Mouse (Mus musculus): ENCODE results near the gene Psph. TPM values are rescaled to one million over a fixed set of nuclear protein-coding genes. Genes with fewer than 3 reads are reported as not detected.
"Not testable (repeated sequence)": the region's sequence is repeated elsewhere in the genome, so short reads cannot be mapped to it uniquely, and the experiment has no call there.

The Psph gene
- 31.3 and 33.6 TPM in 2 replicates for polyA plus RNA-seq (2014; fragmentation: Nextera tagmentation; extraction: Ambion mirVana)

- Histone ChIP-seq H3K27me3 (ENCODE audit: control insufficient read depth, insufficient read depth, low read length) (no peaks in the 10 kb centered on the region), H3K9ac (peak within 1 kb of the TSS; percentile 96), H3K36me3 (replicated peaks; ENCODE audit: control insufficient read depth, insufficient read depth) (peaks cover 36% of the 10 kb centered on the region), H3K4me3 (replicated peaks; ENCODE audit: low read length) (peak within 1 kb of the TSS; percentile 97), H3K9me3 (ENCODE audit: control insufficient read depth, low read length) (no peaks in the 10 kb centered on the region), H3K4me1 (replicated peaks; ENCODE audit: control insufficient read depth, insufficient read depth, low read length) (peaks cover 14% of the 10 kb centered on the region), H3K4me2 (replicated peaks) (peak within 1 kb of the TSS; percentile 77), H3K27ac (peak within 1 kb of the TSS; percentile 99)
- under 1% methylated on average over 73 of the region's 73 CpGs for WGBS
- peak; percentile 99 for DNase-seq (ENCODE audit: low spot score)
- peak; percentile 99 for ATAC-seq (ENCODE audit: low FRiP score)
Observed at GRCm38 (mm10) chr5:129786818-129787790, at the start of gene Psph. Gene Psph (minus strand): TSS chr5:129787449.

- H3K9me3 ChIP-seq (ENCODE audit: control insufficient read depth, low read length); H3K27me3 ChIP-seq (ENCODE audit: control insufficient read depth, insufficient read depth, low read length); H3K27ac ChIP-seq; DNase-seq (ENCODE audit: low spot score); H3K4me2 ChIP-seq (replicated peaks); ATAC-seq (ENCODE audit: low FRiP score); H3K4me3 ChIP-seq (replicated peaks; ENCODE audit: low read length); H3K9ac ChIP-seq: not testable (repeated sequence)
- 97% methylated on average over 7 of the region's 8 CpGs for WGBS
- Histone ChIP-seq H3K36me3 (replicated peaks; ENCODE audit: control insufficient read depth, insufficient read depth) (peaks cover 60% of the 10 kb centered on the region), H3K4me1 (replicated peaks; ENCODE audit: control insufficient read depth, insufficient read depth, low read length) (peaks cover 14% of the 10 kb centered on the region)
Observed at GRCm38 (mm10) chr5:129790591-129790990, 3.3 kb upstream of the Psph start.

- Histone ChIP-seq H3K4me2 (replicated peaks) (peak overlapping the region; percentile 77), H3K27me3 (ENCODE audit: control insufficient read depth, insufficient read depth, low read length) (no peaks in the 10 kb centered on the region), H3K9ac (peak overlapping the region; percentile 96), H3K4me1 (replicated peaks; ENCODE audit: control insufficient read depth, insufficient read depth, low read length) (peaks cover 14% of the 10 kb centered on the region), H3K9me3 (ENCODE audit: control insufficient read depth, low read length) (no peaks in the 10 kb centered on the region), H3K36me3 (replicated peaks; ENCODE audit: control insufficient read depth, insufficient read depth) (peaks cover 45% of the 10 kb centered on the region), H3K27ac (no peak overlapping the region; the same call in 1 of the 2 replicates), H3K4me3 (replicated peaks; ENCODE audit: low read length) (peak overlapping the region; percentile 97)
- ATAC-seq (ENCODE audit: low FRiP score): no peak
- DNase-seq (ENCODE audit: low spot score): no peak
- 15% methylated on average over 11 of the region's 11 CpGs for WGBS
Observed at GRCm38 (mm10) chr5:129787818-129788593, 757 bp upstream of the Psph start.

- Histone ChIP-seq H3K36me3 (replicated peaks; ENCODE audit: control insufficient read depth, insufficient read depth) (peaks cover 26% of the 10 kb centered on the region), H3K9ac (peak overlapping the region; percentile 96), H3K4me1 (replicated peaks; ENCODE audit: control insufficient read depth, insufficient read depth, low read length) (peaks cover 14% of the 10 kb centered on the region), H3K4me2 (replicated peaks) (peak overlapping the region; percentile 77), H3K9me3 (ENCODE audit: control insufficient read depth, low read length) (no peaks in the 10 kb centered on the region), H3K27me3 (ENCODE audit: control insufficient read depth, insufficient read depth, low read length) (no peaks in the 10 kb centered on the region), H3K27ac (peak overlapping the region; percentile 99), H3K4me3 (replicated peaks; ENCODE audit: low read length) (peak overlapping the region; percentile 97)
- ATAC-seq (ENCODE audit: low FRiP score): no peak
- WGBS: 76% methylated on average over 6 of the region's 6 CpGs
- DNase-seq (ENCODE audit: low spot score): no peak
Observed at GRCm38 (mm10) chr5:129786161-129786560, 1.1 kb downstream of the Psph start.

GRCm38 (mm10) chr5:129785235-129785870 lies 1.9 kb downstream of the Psph start:
- ATAC-seq (ENCODE audit: low FRiP score) (no peak), DNase-seq (ENCODE audit: low spot score) (no peak)
- WGBS: 93% methylated on average over 5 of the region's 5 CpGs
- H3K4me2 ChIP-seq (replicated peaks): no peak overlapping the region
- H3K4me1 ChIP-seq (replicated peaks; ENCODE audit: control insufficient read depth, insufficient read depth, low read length): peaks cover 14% of the 10 kb centered on the region
- H3K27ac ChIP-seq: no peak overlapping the region
- no peak overlapping the region for H3K4me3 ChIP-seq (replicated peaks; ENCODE audit: low read length)
- H3K27me3 ChIP-seq (ENCODE audit: control insufficient read depth, insufficient read depth, low read length): no peaks in the 10 kb centered on the region
- no peaks in the 10 kb centered on the region for H3K9me3 ChIP-seq (ENCODE audit: control insufficient read depth, low read length)
- H3K9ac ChIP-seq: no peak overlapping the region
- peaks cover 20% of the 10 kb centered on the region for H3K36me3 ChIP-seq (replicated peaks; ENCODE audit: control insufficient read depth, insufficient read depth)

GRCm38 (mm10) chr5:129782211-129782610 lies 5.0 kb downstream of the Psph start:
- no peak for ATAC-seq (ENCODE audit: low FRiP score)
- WGBS: 65% methylated on average over 3 of the region's 3 CpGs
- no peak overlapping the region for H3K27ac ChIP-seq
- no peak overlapping the region for H3K4me2 ChIP-seq (replicated peaks)
- no peaks in the 10 kb centered on the region for H3K9me3 ChIP-seq (ENCODE audit: control insufficient read depth, low read length)
- no peak overlapping the region for H3K4me3 ChIP-seq (replicated peaks; ENCODE audit: low read length)
- H3K9ac ChIP-seq: no peak overlapping the region
- no peaks in the 10 kb centered on the region for H3K36me3 ChIP-seq (replicated peaks; ENCODE audit: control insufficient read depth, insufficient read depth)
- H3K27me3 ChIP-seq (ENCODE audit: control insufficient read depth, insufficient read depth, low read length): no peaks in the 10 kb centered on the region
- peaks cover 13% of the 10 kb centered on the region for H3K4me1 ChIP-seq (replicated peaks; ENCODE audit: control insufficient read depth, insufficient read depth, low read length)
- peak; percentile 48 for DNase-seq (ENCODE audit: low spot score)

- no peak for DNase-seq (ENCODE audit: low spot score)
- H3K9me3 ChIP-seq (ENCODE audit: control insufficient read depth, low read length): no peaks in the 10 kb centered on the region
- no peak overlapping the region for H3K9ac ChIP-seq
Observed at GRCm38 (mm10) chr5:129780131-129780530, 7.1 kb downstream of the Psph start.

GRCm38 (mm10) chr5:129778996-129779716 lies 8.1 kb downstream of the Psph start:
- peak; percentile 89 for ATAC-seq (ENCODE audit: low FRiP score)
- no peaks in the 10 kb centered on the region for H3K9me3 ChIP-seq (ENCODE audit: control insufficient read depth, low read length)
- H3K27me3 ChIP-seq (ENCODE audit: control insufficient read depth, insufficient read depth, low read length): no peaks in the 10 kb centered on the region
- H3K36me3 ChIP-seq (replicated peaks; ENCODE audit: control insufficient read depth, insufficient read depth): no peaks in the 10 kb centered on the region
- WGBS: 3% methylated on average over 32 of the region's 32 CpGs
- peak overlapping the region; percentile 38 for H3K4me3 ChIP-seq (replicated peaks; ENCODE audit: low read length)
- peak overlapping the region; percentile 81 for H3K4me2 ChIP-seq (replicated peaks)
- peak; percentile 78 for DNase-seq (ENCODE audit: low spot score)
- peak overlapping the region; percentile 60 for H3K9ac ChIP-seq
- peaks cover 6% of the 10 kb centered on the region for H3K4me1 ChIP-seq (replicated peaks; ENCODE audit: control insufficient read depth, insufficient read depth, low read length)
- H3K27ac ChIP-seq: no peak overlapping the region

More at GRCm38 (mm10) chr5:129780131-129780530, 7.1 kb downstream of the Psph start:
- ATAC-seq (ENCODE audit: low FRiP score): no peak
- Histone ChIP-seq H3K27me3 (ENCODE audit: control insufficient read depth, insufficient read depth, low read length) (no peaks in the 10 kb centered on the region), H3K4me1 (replicated peaks; ENCODE audit: control insufficient read depth, insufficient read depth, low read length) (peaks cover 6% of the 10 kb centered on the region), H3K4me2 (replicated peaks) (no peak overlapping the region), H3K4me3 (replicated peaks; ENCODE audit: low read length) (no peak overlapping the region), H3K36me3 (replicated peaks; ENCODE audit: control insufficient read depth, insufficient read depth) (no peaks in the 10 kb centered on the region), H3K27ac (no peak overlapping the region)
- WGBS: 86% methylated on average over 3 of the region's 3 CpGs
